Mouse (Mus musculus) gastrocnemius, postnatal 25 days (tissue): ENCODE measurements around the gene Epha10. TPM values are rescaled to one million over a fixed set of nuclear protein-coding genes. Genes with fewer than 3 reads are reported as not detected.

Source experiments
- DNase-seq: peaks from one replicate; pipeline ENCODE4 v3.0.0; 2022
- long read RNA-seq, 2 experiments: library from polyadenylated mRNA; stranded (forward); transcript quantifications; one replicate each; pipeline ENCODE4 v2.0.0; 2021
- total RNA-seq, 2 experiments: library from RNA; stranded (reverse); gene quantifications; 1 replicate in 1 of 2; 2 replicates in 1 of 2; pipeline ENCODE4 v1.2.3; 2021

Epha10 gene
- not detected for total RNA-seq
- long read RNA-seq, experiment 1 = 0 reads
- long read RNA-seq, experiment 2 = 0 reads

DNA sequence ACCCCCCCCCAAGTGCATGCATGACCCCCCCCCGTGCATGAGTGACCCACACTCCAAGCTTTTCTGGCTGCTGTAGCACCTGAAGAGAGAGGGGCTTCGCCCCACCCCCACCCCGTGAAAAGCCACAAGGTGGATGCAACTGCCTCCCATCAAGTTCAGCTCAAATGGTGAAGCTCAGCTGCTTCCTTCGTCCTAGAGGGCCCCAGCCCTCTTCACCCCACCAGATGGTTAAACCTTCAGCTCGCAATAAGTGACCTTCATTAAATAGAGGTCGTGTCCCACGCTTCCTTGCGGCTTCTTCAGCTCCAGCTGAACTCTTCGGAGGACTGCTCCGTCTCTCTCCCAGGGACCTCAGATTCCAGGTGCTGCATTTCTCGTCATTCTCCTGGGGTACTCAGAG, at the start of gene Epha10:
Epha10 (plus strand) TSS at position 301 of the 400 bp plus-strand sequence.
- DNase-seq = no peak

GRCm38 (mm10) chr4:124832796-124833195, 47.9 kb upstream of the Epha10 start:
- no peak for DNase-seq

DNA sequence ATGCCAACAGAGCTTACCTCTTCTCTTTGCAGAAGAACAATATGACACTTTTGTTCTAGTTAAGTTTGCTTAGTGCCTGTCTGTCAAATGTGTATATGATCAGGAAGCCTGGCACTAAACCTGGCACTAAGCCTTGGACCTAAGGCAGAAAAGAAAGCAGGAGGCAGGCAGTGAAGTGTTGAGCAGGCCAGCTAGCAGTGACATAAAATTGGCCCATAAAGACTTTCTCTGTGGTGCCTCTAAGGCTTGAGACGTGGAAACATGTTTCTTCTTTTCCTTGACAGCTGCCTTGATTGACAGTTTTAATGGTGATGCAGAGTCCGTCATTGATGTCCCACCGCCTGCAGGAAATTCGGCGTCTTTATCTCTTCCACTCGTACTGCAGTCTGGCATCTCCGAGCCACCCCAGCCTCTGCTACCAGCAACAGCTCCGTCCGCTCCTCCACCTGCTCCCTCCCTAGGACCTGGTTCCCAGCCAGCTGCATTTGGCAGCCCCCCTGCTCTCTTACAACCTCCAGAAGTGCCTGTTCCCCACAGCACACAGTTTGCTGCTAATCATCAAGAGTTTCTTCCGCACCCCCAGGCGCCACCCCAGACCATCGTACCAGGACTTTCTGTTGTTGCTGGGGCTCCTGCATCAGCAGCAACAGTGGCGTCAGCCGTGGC, 42.5 kb upstream of the Epha10 start:
- no peak for DNase-seq

- DNase-seq = no peak
Observed at GRCm38 (mm10) chr4:124840998-124841397, 39.7 kb upstream of the Epha10 start.

GRCm38 (mm10) chr4:124843493-124843892, 37.2 kb upstream of the Epha10 start:
- no peak for DNase-seq

GRCm38 (mm10) chr4:124847573-124847972, 33.1 kb upstream of the Epha10 start:
- DNase-seq = peak; percentile 66

DNA sequence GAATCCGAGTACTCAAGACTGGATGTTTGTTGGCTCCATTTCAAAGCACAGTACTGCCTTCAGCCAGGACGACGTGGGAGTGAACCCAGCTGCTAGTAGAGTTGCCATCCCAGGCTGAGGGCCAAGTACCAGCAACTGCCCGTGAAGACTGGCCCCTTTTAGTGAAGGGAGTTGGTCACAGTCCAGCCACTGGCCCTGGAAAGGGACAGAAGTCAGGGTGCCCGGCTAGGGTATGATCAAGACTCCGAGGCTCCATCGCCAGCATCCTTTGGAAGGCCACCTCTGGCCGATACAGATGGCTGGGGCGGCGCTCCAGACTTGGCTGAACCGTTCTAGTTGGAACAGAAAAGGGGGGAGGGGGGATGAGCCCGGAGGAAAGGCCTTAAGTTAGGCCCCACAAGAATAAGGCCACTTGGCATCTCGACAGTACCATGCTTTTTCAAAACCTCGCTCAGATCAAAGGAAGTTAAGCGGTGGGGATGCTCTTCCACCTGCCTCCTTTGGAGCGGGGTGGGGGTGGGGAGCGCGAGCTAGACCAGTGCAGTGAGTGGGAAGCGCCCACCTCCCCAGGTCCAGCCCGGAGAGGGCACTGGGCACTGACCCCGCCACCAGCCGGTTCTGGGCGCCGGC, 31.0 kb upstream of the Epha10 start:
- peak; percentile 51 for DNase-seq

GRCm38 (mm10) chr4:124850261-124850913, 30.3 kb upstream of the Epha10 start, which contains the start of gene Yrdc:
TSS of gene Yrdc (plus strand) at chr4:124850679.
- peak; percentile 92 for DNase-seq

DNA sequence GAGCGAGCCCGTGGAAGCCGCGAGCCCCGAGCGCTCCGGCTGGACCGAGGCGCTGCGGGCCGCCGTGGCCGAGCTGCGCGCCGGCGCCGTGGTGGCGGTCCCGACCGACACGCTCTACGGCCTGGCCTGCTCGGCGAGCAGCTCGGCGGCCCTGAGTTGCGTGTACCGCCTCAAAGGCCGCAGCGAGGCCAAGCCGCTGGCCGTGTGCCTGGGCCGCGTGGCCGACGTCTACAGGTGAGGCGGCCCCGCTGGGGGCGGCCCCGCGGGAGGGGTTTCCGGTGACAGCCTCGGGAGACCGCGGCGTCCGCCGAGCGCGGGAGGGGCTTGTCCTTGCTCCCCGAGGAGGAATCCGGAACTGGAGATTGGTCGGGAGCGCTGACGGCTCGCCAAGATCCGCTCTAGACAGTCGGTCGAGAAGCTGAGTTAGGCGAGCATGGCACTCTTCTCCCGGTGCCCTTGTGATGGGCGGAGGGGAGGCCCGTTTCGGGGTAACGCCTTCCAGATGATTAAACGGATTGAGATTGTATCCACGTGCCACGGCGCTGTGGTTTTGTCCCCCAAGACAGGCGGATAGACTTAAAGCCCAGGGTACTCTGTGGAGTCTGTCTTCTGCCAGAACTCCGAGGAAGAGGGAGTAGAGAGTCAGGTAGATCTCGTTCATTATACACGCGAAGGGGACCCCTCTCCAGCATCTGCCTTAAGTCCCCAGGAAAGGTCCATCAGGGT, 29.6 kb upstream of the Epha10 start, which contains the start of gene 1110065P20Rik:
1110065P20Rik (minus strand) TSS at position 264 of the 726 bp plus-strand sequence.
- DNase-seq = peak; percentile 78

- DNase-seq = no peak
Observed at GRCm38 (mm10) chr4:124856294-124856693, 24.4 kb upstream of the Epha10 start.

DNA sequence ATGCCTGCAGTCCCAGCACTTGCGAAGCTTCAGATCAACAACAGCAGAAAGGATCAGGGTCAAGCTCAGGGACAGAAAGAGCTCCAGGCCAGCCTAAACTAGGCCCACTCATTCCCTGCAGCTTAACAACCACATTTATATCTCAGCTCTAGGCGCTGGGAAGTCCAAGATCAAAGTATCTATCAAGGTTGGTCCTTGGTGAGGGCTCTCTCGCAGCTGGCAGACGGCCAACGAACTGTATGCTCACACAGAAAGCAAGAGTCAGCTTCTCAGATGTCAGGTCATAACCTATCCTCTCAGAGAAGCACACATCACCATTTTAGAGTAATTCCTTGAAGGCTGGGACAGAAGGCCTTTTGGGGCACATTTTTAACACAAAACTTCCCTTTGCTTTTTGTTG, 22.3 kb upstream of the Epha10 start:
- DNase-seq = no peak

DNA sequence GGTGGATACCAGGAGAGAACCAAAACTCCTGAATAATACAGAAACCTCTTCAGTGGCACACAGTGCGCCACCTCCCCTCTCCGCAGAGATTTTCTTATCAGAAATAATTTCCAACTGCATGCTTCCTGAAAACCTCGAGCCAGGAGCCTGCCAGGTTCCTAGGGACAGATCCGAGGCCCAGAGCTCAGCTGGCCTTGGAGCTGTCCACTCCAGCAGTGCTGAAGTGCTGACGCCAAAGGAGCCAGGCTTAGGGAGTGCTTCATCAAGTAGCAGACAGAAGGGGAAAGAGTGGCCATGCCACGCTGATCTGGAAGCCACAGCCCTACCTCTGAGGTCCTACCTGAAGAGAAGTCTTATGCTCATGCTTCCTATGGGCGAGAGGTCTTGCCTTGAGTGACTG, 20.3 kb upstream of the Epha10 start:
- no peak for DNase-seq

- DNase-seq = no peak
Observed at GRCm38 (mm10) chr4:124861283-124862188, 19.2 kb upstream of the Epha10 start, which contains the start of gene Maneal. TSS of gene Maneal (minus strand) at chr4:124862171.

- DNase-seq = no peak
Observed at GRCm38 (mm10) chr4:124872719-124873118, 8.0 kb upstream of the Epha10 start.

GRCm38 (mm10) chr4:124881341-124881908, 726 bp downstream of the Epha10 start:
- no peak for DNase-seq

DNA sequence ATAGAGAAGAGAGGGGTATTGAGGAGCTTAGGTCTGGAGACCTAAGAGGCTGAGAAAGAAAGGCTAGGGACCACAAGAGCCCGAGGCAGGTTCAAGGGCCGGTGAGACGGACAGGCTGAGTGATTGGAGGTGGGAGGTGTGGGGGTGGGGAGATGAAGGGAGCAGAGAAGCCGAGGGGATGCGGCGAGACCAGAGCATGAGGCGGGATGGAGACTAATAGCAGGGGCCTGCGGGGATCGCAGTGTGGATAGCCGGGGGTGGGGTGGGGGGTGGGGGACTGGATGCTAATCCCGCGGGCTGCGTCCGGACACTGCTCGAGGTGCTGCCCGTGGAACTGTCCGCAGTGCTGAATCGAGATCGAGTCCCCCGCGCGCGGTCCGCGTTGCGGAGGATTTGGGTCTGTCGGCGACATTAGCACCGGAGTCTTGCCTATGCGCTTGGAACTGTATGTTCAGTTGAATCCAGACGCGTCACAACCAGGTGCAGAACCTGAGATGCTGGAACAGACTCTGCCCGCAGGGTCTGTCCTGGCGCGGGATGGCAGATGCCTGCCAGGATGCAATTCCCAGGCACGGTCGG, 1.5 kb downstream of the Epha10 start:
- DNase-seq = no peak

DNA sequence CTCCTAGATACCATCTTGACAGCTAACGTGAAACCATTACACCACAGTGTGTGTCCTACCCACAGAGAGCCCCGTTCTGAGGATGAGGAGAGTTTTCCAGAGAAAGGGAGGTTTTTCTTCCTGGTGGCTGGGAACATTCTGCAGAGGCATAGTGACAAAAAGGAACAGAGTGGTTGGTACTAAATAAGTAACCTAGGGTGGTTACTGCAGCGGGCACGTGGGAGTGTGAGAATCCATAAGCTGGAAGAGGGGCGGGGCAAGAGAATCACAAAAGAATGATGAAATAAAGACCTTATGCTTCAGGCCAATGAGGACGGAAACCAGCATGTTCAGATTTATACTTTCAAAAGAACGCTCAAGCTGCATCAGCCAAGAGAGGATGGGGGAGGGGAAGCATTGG, 8.0 kb downstream of the Epha10 start:
- DNase-seq = no peak

GRCm38 (mm10) chr4:124889935-124890334, 9.2 kb downstream of the Epha10 start:
- no peak for DNase-seq

GRCm38 (mm10) chr4:124890831-124891230, 10.1 kb downstream of the Epha10 start:
- DNase-seq = no peak

DNA sequence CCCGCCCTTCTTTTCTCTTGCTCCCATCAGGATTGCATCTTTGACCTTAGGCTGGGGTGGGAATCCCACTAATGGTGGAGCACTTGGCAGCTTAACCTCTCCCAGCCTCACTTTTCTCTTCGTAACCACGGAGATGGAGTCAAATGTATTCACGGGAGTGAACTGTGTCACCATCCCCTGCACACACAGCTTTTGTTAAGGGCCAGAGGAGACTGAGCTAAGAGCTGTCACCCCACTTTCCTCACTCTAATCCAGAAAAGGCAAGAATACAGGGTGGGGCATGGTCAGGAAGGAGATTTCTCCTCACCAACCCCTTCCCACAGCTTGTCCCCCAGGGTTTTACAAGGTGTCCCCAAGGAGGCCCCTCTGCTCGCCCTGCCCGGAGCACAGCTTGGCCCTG, 13.1 kb downstream of the Epha10 start:
- DNase-seq = no peak
